Mouse (Mus musculus): ENCODE results near the gene Gm21983. TPM values are rescaled to one million over a fixed set of nuclear protein-coding genes. Genes with fewer than 3 reads are reported as not detected.

The Gm21983 gene
- total RNA-seq, 2 experiments from 2014 or later: 0.21 TPM; not detected in 1

GRCm38 (mm10) chr7:27161744-27162143 is 19.1 kb downstream of the Gm21983 start:
- DNase-seq (ENCODE audit: low spot score): peak; percentile 26

GRCm38 (mm10) chr7:27160921-27161320 is 20.0 kb downstream of the Gm21983 start:
- no peak for DNase-seq (ENCODE audit: low spot score)

GRCm38 (mm10) chr7:27159882-27160281 is 21.0 kb downstream of the Gm21983 start:
- DNase-seq (ENCODE audit: low spot score): peak; percentile 85

GRCm38 (mm10) chr7:27159256-27159655 is 21.6 kb downstream of the Gm21983 start:
- DNase-seq (ENCODE audit: low spot score): no peak

- no peak for DNase-seq (ENCODE audit: low spot score)
These were observed 22.7 kb downstream of the Gm21983 start for GRCm38 (mm10) chr7:27158171-27158570.

GRCm38 (mm10) chr7:27156005-27156404 is 24.9 kb downstream of the Gm21983 start:
- no peak for DNase-seq (ENCODE audit: low spot score)

GRCm38 (mm10) chr7:27153205-27153764 is 27.6 kb downstream of the Gm21983 start, which contains the start of gene Cyp2t4:
Gene Cyp2t4 (plus strand): TSS chr7:27153714.
- peak; percentile 55 for DNase-seq (ENCODE audit: low spot score)

- DNase-seq (ENCODE audit: low spot score): no peak
These were observed 44.4 kb downstream of the Gm21983 start for GRCm38 (mm10) chr7:27136410-27136996.

- DNase-seq (ENCODE audit: low spot score): no peak
These were observed 47.1 kb downstream of the Gm21983 start for GRCm38 (mm10) chr7:27133757-27134156.

- DNase-seq (ENCODE audit: low spot score): no peak
These were observed 47.7 kb downstream of the Gm21983 start for GRCm38 (mm10) chr7:27133156-27133555.

GRCm38 (mm10) chr7:27132588-27132987 is 48.3 kb downstream of the Gm21983 start:
- peak; percentile 55 for DNase-seq (ENCODE audit: low spot score)

GRCm38 (mm10) chr7:27131387-27131786 is 49.5 kb downstream of the Gm21983 start:
- DNase-seq (ENCODE audit: low spot score): no peak

- DNase-seq (ENCODE audit: low spot score): no peak
These were observed 50.1 kb downstream of the Gm21983 start for GRCm38 (mm10) chr7:27130521-27131370.

GRCm38 (mm10) chr7:27129811-27130210 is 51.1 kb downstream of the Gm21983 start:
- DNase-seq (ENCODE audit: low spot score): no peak

GRCm38 (mm10) chr7:27128946-27129345 is 51.9 kb downstream of the Gm21983 start:
- DNase-seq (ENCODE audit: low spot score): no peak

GRCm38 (mm10) chr7:27128162-27128561 is 52.7 kb downstream of the Gm21983 start:
- DNase-seq (ENCODE audit: low spot score): peak; percentile 31

GRCm38 (mm10) chr7:27124969-27125368 is 55.9 kb downstream of the Gm21983 start:
- no peak for DNase-seq (ENCODE audit: low spot score)

GRCm38 (mm10) chr7:27124305-27124832 is 56.5 kb downstream of the Gm21983 start:
- DNase-seq (ENCODE audit: low spot score): no peak

- DNase-seq (ENCODE audit: low spot score): no peak
These were observed 61.2 kb downstream of the Gm21983 start, which contains the start of gene Cyp2f2 for GRCm38 (mm10) chr7:27119676-27120075. Gene Cyp2f2 (plus strand): TSS chr7:27119909.

Data from gastrocnemius, adult 18-20 months (tissue).